Mouse (Mus musculus): ENCODE data around the gene Cfap126.

- no peak for TF ChIP-seq CTCF (IDR thresholded peaks at IDR 0.05; ENCODE audit: control insufficient read depth, insufficient read depth, insufficient read length)
- TF ChIP-seq MYOG (IDR thresholded peaks at IDR 0.05; ENCODE audit: control insufficient read depth, extremely low read depth, insufficient read length), result no peak
- TF ChIP-seq CEBPB (IDR thresholded peaks at IDR 0.05; ENCODE audit: low read depth), result no peak
- TF ChIP-seq MAX (IDR thresholded peaks at IDR 0.05), result no peak
- TF ChIP-seq MYOD1 (IDR thresholded peaks at IDR 0.05; ENCODE audit: control insufficient read depth, insufficient read length, low read depth), result no peak
- no peak for TF ChIP-seq USF1 (IDR thresholded peaks at IDR 0.05; ENCODE audit: low read depth)
- TF ChIP-seq FOSL1 (IDR thresholded peaks at IDR 0.05; ENCODE audit: insufficient read depth, low read length, poor library complexity, severe bottlenecking), result no peak
These were observed 7.2 kb downstream of the Cfap126 start for GRCm38 (mm10) chr1:171120893-171121292.
